Mouse (Mus musculus) ES-E14 (cell line): Measurements from ENCODE around the gene Ticrr. TPM values are rescaled to one million over a fixed set of nuclear protein-coding genes. Genes with fewer than 3 reads are reported as not detected.
A peak's percentile ranks its signal among the peaks of the same experiment; 100 is the strongest.

Experiments used
- DNase-seq: peaks from one replicate; pipeline ENCODE4 v3.0.0-alpha.2; 2013; ENCODE audit warnings: low read depth, low spot score
- H3K27ac ChIP-seq: 2 replicates; pipeline ENCODE4 v1.5.1; 2012; ENCODE audit warnings: low read depth, mild to moderate bottlenecking, low read length, moderate library complexity, mixed read lengths; ENCODE audit not compliant: poor library complexity, insufficient read depth, severe bottlenecking
- H3K36me3 ChIP-seq: 2 replicates; pipeline ENCODE4 v1.6.1; 2012; ENCODE audit warnings: mild to moderate bottlenecking, low read length, moderate library complexity, mixed read lengths; ENCODE audit not compliant: control insufficient read depth, poor library complexity, insufficient read depth, severe bottlenecking
- H3K4me1 ChIP-seq, 2 experiments: fragments of 150-350 bp in 1 of 2; sonication (generic) in 1 of 2; 2 replicates each; pipeline ENCODE4 v1.6.1; 2012; ENCODE audit warnings: low read length in 2 of 2, mild to moderate bottlenecking in 1 of 2, mixed read lengths in 1 of 2; ENCODE audit not compliant: control insufficient read depth in 2 of 2, insufficient read depth in 2 of 2, poor library complexity in 1 of 2
- H3K4me3 ChIP-seq, 2 experiments: fragments of 150-350 bp in 1 of 2; sonication (generic) in 1 of 2; 2 replicates each; pipeline ENCODE4 v1.5.1; 2012; ENCODE audit warnings: low read length in 2 of 2, low read depth in 1 of 2, mild to moderate bottlenecking in 1 of 2, mixed read lengths in 1 of 2; ENCODE audit not compliant: insufficient read depth in 1 of 2, poor library complexity in 1 of 2, severe bottlenecking in 1 of 2
- H3K9ac ChIP-seq: 2 replicates; pipeline ENCODE4 v1.6.1; 2012; ENCODE audit warnings: low read depth, mild to moderate bottlenecking, low read length, mixed read lengths; ENCODE audit not compliant: poor library complexity, insufficient read depth, severe bottlenecking
- H3K9me3 ChIP-seq: fragments of 150-350 bp; sonication (generic); 2 replicates; pipeline ENCODE4 v1.6.1; 2012; ENCODE audit warnings: low read depth, mild to moderate bottlenecking, low read length; ENCODE audit not compliant: control insufficient read depth, insufficient read depth
- CHD2 ChIP-seq: IDR thresholded peaks from 2 replicates; pipeline ENCODE4 v1.6.1; 2014; ENCODE audit warnings: mild to moderate bottlenecking, low read depth, low read length, inconsistent platforms
- HCFC1 ChIP-seq: IDR thresholded peaks from 2 replicates; pipeline ENCODE4 v1.6.1; 2012; ENCODE audit warnings: low read length, inconsistent platforms, borderline replicate concordance; ENCODE audit not compliant: insufficient read depth
- MAFK ChIP-seq: IDR thresholded peaks from 2 replicates; pipeline ENCODE4 v1.6.1; 2014; ENCODE audit warnings: mild to moderate bottlenecking, low read depth, low read length, inconsistent platforms; ENCODE audit not compliant: insufficient read depth
- ZC3H11A ChIP-seq: IDR thresholded peaks from 2 replicates; pipeline ENCODE4 v1.6.1; 2012; ENCODE audit warnings: low read depth, mild to moderate bottlenecking, inconsistent platforms, low read length, borderline replicate concordance
- ZNF384 ChIP-seq: IDR thresholded peaks from 2 replicates; pipeline ENCODE4 v1.6.1; 2012; ENCODE audit warnings: low read depth, low read length, inconsistent platforms
- in situ Hi-C, 2 experiments: fragments of 600-800 bp; cut with MboI; formaldehyde crosslinking; loops; one replicate each; pipeline ENCODE4 v1.15.1; 2025; ENCODE audit warnings: low sequenced_read_pairs in 2 of 2, inconsistent platforms in 1 of 2; ENCODE audit not compliant: unreplicated experiment in 2 of 2
- total RNA-seq: library from RNA; depleted of rRNA; stranded (reverse); fragments of 300-350 nt; gene quantifications from 2 replicates; pipeline ENCODE4 v1.2.3, GENCODE M21; 2012

Gene Ticrr
- total RNA-seq, 1 experiment: 46.3 TPM

- Histone ChIP-seq H3K9ac (no peak overlapping the region), H3K4me1 (no peaks in the 10 kb centered on the region; a peak in 1 of 4 replicates), H3K27ac (no peak overlapping the region), H3K4me3 (no peak overlapping the region), H3K36me3 (no peaks in the 10 kb centered on the region), H3K9me3 (no peaks in the 10 kb centered on the region)
- TF ChIP-seq ZC3H11A: peak; percentile 39; the same call in 1 of the 2 replicates
- TF ChIP-seq CHD2: no peak
- in situ Hi-C loops: no loop called here
- peak; percentile 81 for DNase-seq
These were observed 69.2 kb downstream of the Ticrr start for GRCm38 (mm10) chr7:79729169-79729568.

GRCm38 (mm10) chr7:79729743-79730370, 69.9 kb downstream of the Ticrr start:
- Histone ChIP-seq H3K36me3 (no peaks in the 10 kb centered on the region), H3K4me1 (no peaks in the 10 kb centered on the region; a peak in 1 of 4 replicates), H3K4me3 (no peak overlapping the region), H3K9me3 (no peaks in the 10 kb centered on the region), H3K9ac (no peak overlapping the region), H3K27ac (no peak overlapping the region)
- TF ChIP-seq HCFC1: no peak
- no peak for TF ChIP-seq MAFK
- TF ChIP-seq ZC3H11A: no peak
- TF ChIP-seq CHD2: no peak
- no peak for TF ChIP-seq ZNF384
- in situ Hi-C loops: no loop called here
- no peak for DNase-seq

- TF ChIP-seq HCFC1 (no peak), ZC3H11A (no peak), ZNF384 (no peak), CHD2 (no peak), MAFK (no peak)
- in situ Hi-C loops: no loop called here
- Histone ChIP-seq H3K4me3 (no peak overlapping the region), H3K9ac (no peak overlapping the region), H3K4me1 (no peaks in the 10 kb centered on the region; a peak in 1 of 4 replicates), H3K27ac (no peak overlapping the region), H3K36me3 (no peaks in the 10 kb centered on the region), H3K9me3 (no peaks in the 10 kb centered on the region)
- no peak for DNase-seq
These were observed 71.4 kb downstream of the Ticrr start for GRCm38 (mm10) chr7:79731438-79731837.

GRCm38 (mm10) chr7:79732622-79733021, 72.6 kb downstream of the Ticrr start, which contains the start of gene Plin1:
Gene Plin1, minus strand, starts transcription at chr7:79732903.
- H3K9ac ChIP-seq: no peak within 1 kb of the TSS
- no peaks in the 10 kb centered on the region; a peak in 1 of 4 replicates for H3K4me1 ChIP-seq
- no peaks in the 10 kb centered on the region for H3K9me3 ChIP-seq
- DNase-seq: no peak
- H3K27ac ChIP-seq: no peak within 1 kb of the TSS
- no peak within 1 kb of the TSS for H3K4me3 ChIP-seq
- H3K36me3 ChIP-seq: peaks cover 4% of the 10 kb centered on the region; the same call in 1 of the 2 replicates
- in situ Hi-C loops: no loop called here
- TF ChIP-seq ZC3H11A: no peak
- TF ChIP-seq HCFC1: no peak
- TF ChIP-seq CHD2: no peak
- TF ChIP-seq ZNF384: no peak
- no peak for TF ChIP-seq MAFK
